30 mouse cellular contexts compared by ENCODE assay signal in the genomic region with DNA sequence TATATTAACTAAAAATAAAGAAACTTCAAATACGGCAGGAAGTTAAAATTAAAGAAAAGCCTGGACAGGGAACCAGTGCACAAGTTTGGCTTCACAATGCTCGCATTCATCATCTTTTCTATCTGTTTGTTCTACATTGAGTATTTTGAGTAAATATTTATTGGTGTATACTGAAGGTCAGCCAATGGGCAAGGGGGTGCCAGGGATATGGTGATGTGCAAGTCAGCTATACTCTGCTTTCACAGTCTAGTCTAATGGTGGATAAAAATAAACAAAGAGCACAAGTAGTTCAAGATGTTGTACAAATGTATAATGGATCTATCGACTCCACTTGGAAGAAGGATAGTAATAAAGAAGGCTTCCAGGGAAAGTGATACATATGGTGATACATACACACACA. TPM values are rescaled to one million over a fixed set of nuclear protein-coding genes. Genes with fewer than 3 reads are reported as not detected.
"Had no signal": no experiment of that assay in that cellular context is flagged by ENCODE, and none has a peak within 500 bp of the region (broad histone marks: within the 10 kb centered on the region; RNA-seq: fewer than 3 reads in every experiment).

No protein-coding gene starts in this region.

- H3K27me3 ChIP-seq: heart, embryonic 13.5 days; heart, embryonic 15.5 days; hindbrain, embryonic 12.5 days; intestine, embryonic 15.5 days; kidney, embryonic 15.5 days; limb, embryonic 12.5 days had no signal

- H3K4me2 ChIP-seq: heart, embryonic 11.5 days; heart, embryonic 13.5 days; heart, embryonic 15.5 days; hindbrain, embryonic 12.5 days; hindbrain, embryonic 14.5 days; intestine, embryonic 15.5 days; kidney, embryonic 15.5 days; limb, embryonic 12.5 days had no signal

- DNase-seq: gastrocnemius, adult 2 months; gastrocnemius, postnatal 10 days; gastrocnemius, postnatal 25 days; heart, adult 2 months; heart, postnatal 14 days; heart, postnatal 4 days; kidney, adult 18-20 months; kidney, adult 9 months; kidney, postnatal 14 days; kidney, postnatal 4 days had no signal

- H3K36me3 ChIP-seq: intestine, embryonic 15.5 days had no signal

- H3K9ac ChIP-seq: heart, embryonic 13.5 days; heart, embryonic 15.5 days; hindbrain, embryonic 12.5 days; hindbrain, embryonic 14.5 days; intestine, embryonic 15.5 days; kidney, embryonic 15.5 days; limb, embryonic 12.5 days had no signal

- H3K4me1 ChIP-seq: heart, embryonic 15.5 days; hindbrain, embryonic 10.5 days; intestine, embryonic 15.5 days; limb, embryonic 12.5 days had no signal

- H3K27ac ChIP-seq: gastrocnemius, adult 2 months; heart, adult 2 months; heart, embryonic 13.5 days; heart, embryonic 15.5 days; hindbrain, embryonic 10.5 days; hindbrain, embryonic 12.5 days; hindbrain, embryonic 14.5 days; intestine, embryonic 15.5 days; kidney, postnatal 0 days; layer of hippocampus, adult 2 months; left cerebral cortex, adult 2 months; limb, embryonic 10.5 days; limb, embryonic 12.5 days had no signal

- H3K9me3 ChIP-seq: heart, embryonic 13.5 days; heart, embryonic 15.5 days; hindbrain, embryonic 10.5 days; hindbrain, embryonic 12.5 days; intestine, embryonic 15.5 days; kidney, embryonic 15.5 days; limb, embryonic 10.5 days; limb, embryonic 12.5 days had no signal

- H3K4me3 ChIP-seq: gastrocnemius, adult 2 months; heart, adult 2 months; heart, embryonic 13.5 days; heart, embryonic 15.5 days; hindbrain, embryonic 10.5 days; hindbrain, embryonic 12.5 days; intestine, embryonic 15.5 days; kidney, embryonic 15.5 days; layer of hippocampus, adult 2 months; left cerebral cortex, adult 2 months; limb, embryonic 10.5 days; limb, embryonic 12.5 days had no signal

- ATAC-seq: forebrain, embryonic 16.5 days; hindbrain, embryonic 16.5 days; inflammation-experienced regulatory T-cells, adult 6 months; intestine, embryonic 15.5 days had no signal

RNA-seq across cellular contexts. Expression of a gene that starts 55.5 kb away (rescaled TPM):
- polyA plus RNA-seq: forebrain, embryonic 16.5 days; frontal cortex, adult 2 months; heart, adult 2 months; heart, embryonic 11.5 days; heart, embryonic 13.5 days; heart, embryonic 15.5 days; heart, postnatal 0 days; hindbrain, embryonic 10.5 days; hindbrain, embryonic 12.5 days; hindbrain, embryonic 14.5 days; hindbrain, embryonic 16.5 days; inflammation-experienced regulatory T-cells, adult 6 months; intestine, embryonic 15.5 days; intestine, postnatal 0 days; kidney, embryonic 15.5 days; kidney, postnatal 0 days; limb, embryonic 10.5 days; limb, embryonic 12.5 days; limb, embryonic 14.5 days had no signal
